Mouse (Mus musculus) kidney, adult 18-20 months (tissue): Measurements from ENCODE around the gene Ccl2.

ENCODE experiments used
- DNase-seq: peaks from one replicate; pipeline ENCODE4 v3.0.0; 2021

The Ccl2 gene

DNA sequence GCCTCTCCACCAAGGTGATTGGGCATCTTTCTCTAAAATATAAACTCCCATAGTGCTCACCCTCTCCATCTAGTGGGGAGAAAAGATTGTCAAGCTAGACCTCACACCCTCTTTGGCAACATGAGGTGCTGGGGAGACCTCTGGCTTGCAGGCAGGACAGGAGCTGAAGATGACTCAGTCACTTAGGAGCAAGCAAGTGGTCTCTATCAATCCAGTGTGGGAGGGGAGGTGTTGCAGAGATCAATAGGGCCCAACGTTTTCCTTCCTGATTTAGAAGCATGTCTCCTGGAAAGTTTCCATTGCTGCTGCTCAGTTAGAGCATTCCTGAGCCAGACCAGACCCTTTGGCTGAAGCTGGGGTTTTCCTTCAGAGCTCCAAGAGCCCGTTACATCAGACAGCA, 3.2 kb downstream of the Ccl2 start, which contains the start of gene Gm17268:
Gene Gm17268 (minus strand): TSS at position 28 of the 400 bp plus-strand sequence.
- no peak for DNase-seq

- DNase-seq = no peak
Measured at GRCm38 (mm10) chr11:82039132-82039660, 3.8 kb downstream of the Ccl2 start.

- DNase-seq = no peak
Measured at GRCm38 (mm10) chr11:82041671-82042080, 6.3 kb downstream of the Ccl2 start.

DNA sequence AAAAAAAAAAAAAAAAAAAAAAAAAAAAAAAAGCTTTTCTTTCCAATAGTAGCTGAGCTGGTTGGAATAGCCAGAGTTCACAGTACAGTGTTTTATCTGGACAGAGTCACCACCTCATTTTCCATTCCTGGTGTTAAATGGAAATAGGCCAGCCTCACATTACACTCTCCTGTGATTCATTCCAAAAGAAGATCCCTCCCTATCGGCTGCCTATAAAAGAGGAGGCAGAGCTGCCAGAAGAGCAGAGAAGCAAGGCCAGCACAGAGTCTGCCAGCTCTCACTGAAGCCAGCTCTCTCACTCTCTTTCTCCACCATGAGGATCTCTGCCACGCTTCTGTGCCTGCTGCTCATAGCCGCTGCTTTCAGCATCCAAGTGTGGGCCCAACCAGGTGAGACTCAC, 10.1 kb downstream of the Ccl2 start, which contains the start of gene Ccl7:
Gene Ccl7 (plus strand): TSS at position 242 of the 400 bp plus-strand sequence.
- DNase-seq = no peak

DNA sequence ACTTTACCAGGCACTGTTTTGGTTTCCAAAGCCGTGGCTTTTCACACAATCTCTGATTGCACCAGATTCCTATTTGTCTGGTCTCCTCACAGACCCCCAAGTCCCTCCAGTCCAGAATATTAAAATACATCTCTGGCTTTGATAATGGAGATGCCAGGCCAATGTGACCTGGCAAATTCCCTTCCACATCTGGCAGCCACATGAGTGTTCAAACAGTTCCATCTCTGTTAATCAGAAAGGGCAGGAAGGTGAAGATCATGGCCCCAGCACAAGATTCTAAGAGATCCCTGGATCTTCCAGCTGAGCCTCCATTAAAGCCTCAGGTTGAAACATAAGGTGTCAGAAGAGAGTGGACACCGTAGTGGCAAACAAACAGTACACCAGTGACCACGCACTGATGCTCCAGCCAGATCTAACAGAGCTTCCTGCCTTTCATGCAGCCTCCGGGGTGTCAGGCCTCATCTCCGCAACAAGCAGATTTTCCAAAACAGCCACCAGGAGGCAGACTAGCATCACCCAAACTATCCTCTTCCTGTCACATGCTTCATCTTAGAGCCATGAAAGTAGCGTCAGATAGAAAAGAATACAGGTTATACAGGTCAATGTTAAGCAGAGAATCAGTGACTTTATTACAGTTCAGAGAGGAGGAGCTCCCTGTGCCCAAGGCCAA, 12.5 kb downstream of the Ccl2 start:
- DNase-seq = peak; percentile 30

- no peak for DNase-seq
Measured at GRCm38 (mm10) chr11:82053849-82054248, 18.5 kb downstream of the Ccl2 start.

GRCm38 (mm10) chr11:82057646-82058045, 22.3 kb downstream of the Ccl2 start, which contains the start of gene Ccl11:
Ccl11 (plus strand) TSS chr11:82057823.
- no peak for DNase-seq

- DNase-seq = no peak
Measured at GRCm38 (mm10) chr11:82062226-82062625, 26.9 kb downstream of the Ccl2 start.

DNA sequence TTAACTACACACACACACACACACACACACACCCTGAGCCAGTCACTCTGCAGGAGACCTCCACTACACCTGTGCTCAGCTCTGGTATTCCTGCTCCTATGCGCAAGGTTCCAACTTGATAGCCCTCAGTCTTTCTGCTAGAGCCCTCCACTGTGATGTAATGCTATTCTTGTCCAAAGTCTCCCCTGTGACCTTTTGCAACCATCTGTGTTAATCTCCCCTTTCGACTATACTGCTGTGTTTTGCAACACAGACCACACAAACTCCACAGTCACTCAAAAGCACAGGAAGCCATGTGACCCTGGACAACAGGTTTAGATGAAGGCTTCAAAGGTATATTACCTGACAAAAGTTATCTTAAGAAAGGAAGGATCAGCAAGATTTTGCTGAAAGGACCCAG, 28.1 kb downstream of the Ccl2 start:
- no peak for DNase-seq

DNA sequence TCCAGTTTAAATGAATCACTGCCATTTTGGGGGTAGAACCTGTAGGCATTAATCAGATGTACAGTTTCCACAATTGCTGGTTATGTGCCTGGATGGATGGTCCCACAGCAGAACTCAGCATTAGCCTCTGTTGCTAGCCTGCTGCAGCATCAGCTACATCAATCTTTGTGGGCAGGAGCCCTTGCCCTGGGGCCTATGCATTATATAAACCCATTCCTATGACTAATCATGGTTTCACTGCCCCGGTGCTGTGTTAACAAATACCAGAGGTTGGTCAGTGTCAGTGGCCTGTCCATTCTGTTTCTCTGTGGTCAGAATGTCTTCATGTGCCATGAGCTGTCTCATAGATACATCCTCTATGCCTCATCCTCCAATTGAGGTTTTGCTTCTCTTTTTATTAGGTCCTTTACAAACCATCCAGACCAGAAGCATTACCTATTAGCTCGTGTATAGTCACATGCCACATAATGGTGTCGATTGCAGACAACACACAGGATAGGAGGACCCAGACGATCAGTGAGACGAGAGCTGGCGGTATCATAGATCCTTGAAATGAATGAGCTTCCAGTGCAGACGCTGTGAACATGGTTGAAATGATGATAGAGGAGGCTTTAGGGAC, 31.7 kb downstream of the Ccl2 start:
- no peak for DNase-seq

DNA sequence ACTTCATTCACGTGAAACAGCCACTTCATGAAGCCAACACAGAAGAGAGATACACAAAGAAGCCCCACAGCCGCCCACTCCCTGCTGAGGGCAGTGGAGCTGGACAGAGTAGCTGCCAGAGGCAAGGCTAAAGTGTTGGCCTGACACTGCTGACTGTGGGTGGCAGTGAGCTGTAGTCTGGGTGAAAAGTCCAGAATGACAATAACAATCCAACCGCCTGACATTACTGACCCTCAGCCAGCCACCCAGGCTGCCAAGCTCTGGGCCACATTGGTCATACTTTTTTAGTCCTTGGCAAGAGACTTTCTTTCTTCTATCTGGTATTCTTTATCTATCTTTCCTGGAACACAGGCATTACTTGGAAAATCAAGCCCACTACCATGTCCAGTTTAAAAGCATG, 35.7 kb downstream of the Ccl2 start:
- no peak for DNase-seq

DNA sequence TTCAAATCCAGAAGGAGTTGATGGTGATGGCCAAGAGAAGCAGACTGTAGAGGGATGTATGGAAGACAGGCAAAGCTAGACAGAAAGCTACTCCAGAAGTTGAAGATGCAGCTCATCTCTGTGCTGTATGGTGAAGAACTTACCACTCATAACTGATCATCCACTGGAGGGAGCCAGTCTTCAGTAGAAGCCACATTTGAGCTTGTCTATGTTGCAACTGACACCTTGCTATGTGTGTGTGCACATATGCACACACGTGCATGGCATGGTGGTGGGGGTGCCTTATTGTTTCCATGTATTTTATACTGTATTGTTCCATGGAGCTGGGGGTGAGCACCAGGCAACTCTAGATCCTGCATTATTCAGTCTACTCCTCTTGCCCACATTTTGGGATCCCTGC, 37.0 kb downstream of the Ccl2 start:
- DNase-seq = no peak

DNA sequence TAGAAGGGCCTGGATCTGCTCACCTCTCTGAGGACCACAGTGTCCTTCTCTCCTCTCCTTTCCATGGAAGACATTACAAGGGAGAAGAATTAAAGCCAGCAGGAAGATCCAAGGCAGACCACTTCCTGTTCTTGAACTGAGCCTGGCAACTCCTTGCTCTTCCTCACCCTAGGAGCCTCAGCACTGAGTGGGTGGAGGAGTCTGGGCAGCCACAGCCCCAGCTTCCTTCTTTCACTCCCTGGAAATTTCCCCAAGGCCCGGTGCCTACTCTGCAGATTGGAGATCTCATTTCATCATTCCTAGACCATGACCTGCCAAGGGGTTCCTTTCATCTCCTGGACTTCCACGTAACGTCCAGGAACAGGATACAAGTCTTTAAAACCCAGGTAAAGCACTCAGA, 37.6 kb downstream of the Ccl2 start:
- DNase-seq = no peak

- DNase-seq = no peak
Measured at GRCm38 (mm10) chr11:82073686-82074085, 38.3 kb downstream of the Ccl2 start.

GRCm38 (mm10) chr11:82077031-82077430, 41.7 kb downstream of the Ccl2 start:
- DNase-seq = no peak

DNA sequence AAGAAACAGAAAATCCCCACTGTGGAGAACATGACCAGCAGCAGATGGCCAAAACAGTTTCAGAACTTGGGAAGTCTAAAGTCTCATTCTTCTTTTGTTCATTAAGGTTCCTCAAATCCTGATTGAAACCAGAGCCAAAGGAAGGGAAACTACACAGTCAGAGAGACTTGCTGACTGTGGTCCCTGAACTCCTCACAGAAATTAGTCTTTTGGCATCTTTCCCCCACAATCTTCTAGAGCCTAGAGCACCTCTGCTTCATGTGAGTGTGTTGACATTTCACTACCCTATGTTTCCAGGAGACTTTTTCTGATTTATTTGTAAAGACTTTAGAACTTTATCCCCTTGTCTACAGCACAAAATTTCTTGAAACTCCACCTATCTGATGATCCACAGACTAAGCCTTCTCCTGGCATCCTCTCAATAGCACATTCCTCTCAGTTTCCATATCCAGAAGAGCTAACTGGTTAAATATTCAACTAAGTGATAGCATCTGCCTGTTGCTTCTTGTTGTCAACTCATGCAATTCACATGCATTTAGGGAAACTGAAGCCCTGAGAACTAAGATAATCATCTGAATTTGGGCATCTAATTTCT, 42.9 kb downstream of the Ccl2 start:
- no peak for DNase-seq

- no peak for DNase-seq
Measured at GRCm38 (mm10) chr11:82080865-82081264, 45.5 kb downstream of the Ccl2 start.

DNA sequence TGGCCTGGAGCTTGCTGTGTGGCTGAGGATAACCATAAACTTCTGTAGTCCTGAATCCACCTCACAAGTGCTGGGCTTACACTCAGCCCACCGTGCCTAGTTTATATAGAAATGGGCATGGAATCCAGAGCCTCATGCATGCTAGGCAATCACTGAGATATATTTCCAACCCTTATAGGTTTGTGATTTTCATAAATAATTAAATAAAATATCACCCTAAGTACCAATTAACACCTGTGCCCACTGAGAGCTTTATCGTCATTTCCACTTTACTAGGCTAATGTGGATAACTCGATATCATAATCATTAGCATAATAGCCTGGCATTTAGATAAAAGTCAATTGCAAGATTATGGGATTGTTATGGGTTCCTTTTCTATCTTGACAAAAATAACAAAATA, 49.0 kb downstream of the Ccl2 start:
- DNase-seq = no peak
